Mouse (Mus musculus): ENCODE measurements around the gene Tnrc6b. TPM values are rescaled to one million over a fixed set of nuclear protein-coding genes. Genes with fewer than 3 reads are reported as not detected.

Tnrc6b gene
- polyA plus RNA-seq, 1 experiment, result 40.0 TPM

GRCm38 (mm10) chr15:80762621-80763020 lies 51.5 kb downstream of the Tnrc6b start:
- Histone ChIP-seq H3K4me1 (ENCODE audit: control insufficient read depth, insufficient read depth, low read length) (no peaks in the 10 kb centered on the region), H3K9ac (ENCODE audit: low read depth, poor library complexity, severe bottlenecking) (no peak overlapping the region), H3K9me3 (replicated peaks; ENCODE audit: control insufficient read depth, insufficient read depth, low read length, poor library complexity, severe bottlenecking) (no peaks in the 10 kb centered on the region), H3K27me3 (ENCODE audit: control insufficient read depth, insufficient read depth, low read length, poor library complexity, severe bottlenecking) (no peaks in the 10 kb centered on the region; the same call in 1 of the 2 replicates), H3K36me3 (ENCODE audit: control insufficient read depth, insufficient read depth, low read length, poor library complexity, severe bottlenecking) (no peaks in the 10 kb centered on the region), H3K27ac (ENCODE audit: insufficient read depth, low read length) (no peak overlapping the region), H3K4me3 (ENCODE audit: low read depth, low read length) (no peak overlapping the region)
- TF ChIP-seq EP300 (IDR thresholded peaks at IDR 0.05; ENCODE audit: insufficient read depth, low read depth, low read length) (no peak), POLR2A (IDR thresholded peaks at IDR 0.05; ENCODE audit: insufficient read depth, low read length) (no peak), CTCF (IDR thresholded peaks at IDR 0.05; ENCODE audit: low read depth, low read length) (no peak)

GRCm38 (mm10) chr15:80764666-80765065 lies 53.6 kb downstream of the Tnrc6b start:
- Histone ChIP-seq H3K9ac (ENCODE audit: low read depth, poor library complexity, severe bottlenecking) (no peak overlapping the region), H3K4me1 (ENCODE audit: control insufficient read depth, insufficient read depth, low read length) (no peaks in the 10 kb centered on the region), H3K4me3 (ENCODE audit: low read depth, low read length) (no peak overlapping the region), H3K9me3 (replicated peaks; ENCODE audit: control insufficient read depth, insufficient read depth, low read length, poor library complexity, severe bottlenecking) (no peaks in the 10 kb centered on the region), H3K27me3 (ENCODE audit: control insufficient read depth, insufficient read depth, low read length, poor library complexity, severe bottlenecking) (no peaks in the 10 kb centered on the region; the same call in 1 of the 2 replicates), H3K36me3 (ENCODE audit: control insufficient read depth, insufficient read depth, low read length, poor library complexity, severe bottlenecking) (no peaks in the 10 kb centered on the region), H3K27ac (ENCODE audit: insufficient read depth, low read length) (no peak overlapping the region)
- TF ChIP-seq CTCF (IDR thresholded peaks at IDR 0.05; ENCODE audit: low read depth, low read length) (no peak), POLR2A (IDR thresholded peaks at IDR 0.05; ENCODE audit: insufficient read depth, low read length) (no peak), EP300 (IDR thresholded peaks at IDR 0.05; ENCODE audit: insufficient read depth, low read depth, low read length) (no peak)

- Histone ChIP-seq H3K4me1 (ENCODE audit: control insufficient read depth, insufficient read depth, low read length) (no peaks in the 10 kb centered on the region), H3K36me3 (ENCODE audit: control insufficient read depth, insufficient read depth, low read length, poor library complexity, severe bottlenecking) (no peaks in the 10 kb centered on the region), H3K9ac (ENCODE audit: low read depth, poor library complexity, severe bottlenecking) (no peak overlapping the region), H3K4me3 (ENCODE audit: low read depth, low read length) (no peak overlapping the region), H3K27me3 (ENCODE audit: control insufficient read depth, insufficient read depth, low read length, poor library complexity, severe bottlenecking) (no peaks in the 10 kb centered on the region; the same call in 1 of the 2 replicates), H3K27ac (ENCODE audit: insufficient read depth, low read length) (no peak overlapping the region), H3K9me3 (replicated peaks; ENCODE audit: control insufficient read depth, insufficient read depth, low read length, poor library complexity, severe bottlenecking) (no peaks in the 10 kb centered on the region)
- TF ChIP-seq POLR2A (IDR thresholded peaks at IDR 0.05; ENCODE audit: insufficient read depth, low read length), result no peak
- TF ChIP-seq CTCF (IDR thresholded peaks at IDR 0.05; ENCODE audit: low read depth, low read length), result no peak
- no peak for TF ChIP-seq EP300 (IDR thresholded peaks at IDR 0.05; ENCODE audit: insufficient read depth, low read depth, low read length)
Measured at GRCm38 (mm10) chr15:80765381-80765780, 54.3 kb downstream of the Tnrc6b start.

DNA sequence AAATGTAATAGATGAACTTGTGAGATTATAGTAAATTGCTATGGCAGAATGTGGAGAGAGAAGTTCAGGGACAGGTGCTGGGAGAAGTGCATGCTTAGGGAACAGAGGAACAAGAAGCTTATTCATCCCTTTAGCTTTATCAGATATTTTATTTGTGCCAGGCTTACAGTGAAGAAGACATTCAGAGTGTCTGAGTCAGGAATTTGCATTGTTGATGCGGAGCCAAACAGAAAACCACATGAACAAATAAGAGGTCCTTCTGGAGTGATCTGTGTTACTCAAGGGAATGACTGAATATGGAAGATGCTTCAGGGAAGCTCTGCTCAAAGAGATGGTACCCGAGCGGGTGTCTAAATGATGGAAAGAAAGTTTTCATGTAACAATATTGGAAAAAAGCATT lies 57.1 kb downstream of the Tnrc6b start:
- Histone ChIP-seq H3K4me1 (ENCODE audit: control insufficient read depth, insufficient read depth, low read length) (no peaks in the 10 kb centered on the region), H3K9me3 (replicated peaks; ENCODE audit: control insufficient read depth, insufficient read depth, low read length, poor library complexity, severe bottlenecking) (no peaks in the 10 kb centered on the region), H3K27me3 (ENCODE audit: control insufficient read depth, insufficient read depth, low read length, poor library complexity, severe bottlenecking) (no peaks in the 10 kb centered on the region; the same call in 1 of the 2 replicates), H3K9ac (ENCODE audit: low read depth, poor library complexity, severe bottlenecking) (no peak overlapping the region), H3K36me3 (ENCODE audit: control insufficient read depth, insufficient read depth, low read length, poor library complexity, severe bottlenecking) (no peaks in the 10 kb centered on the region), H3K4me3 (ENCODE audit: low read depth, low read length) (no peak overlapping the region), H3K27ac (ENCODE audit: insufficient read depth, low read length) (no peak overlapping the region)
- TF ChIP-seq CTCF (IDR thresholded peaks at IDR 0.05; ENCODE audit: low read depth, low read length), result no peak
- TF ChIP-seq POLR2A (IDR thresholded peaks at IDR 0.05; ENCODE audit: insufficient read depth, low read length), result no peak
- TF ChIP-seq EP300 (IDR thresholded peaks at IDR 0.05; ENCODE audit: insufficient read depth, low read depth, low read length), result no peak

DNA sequence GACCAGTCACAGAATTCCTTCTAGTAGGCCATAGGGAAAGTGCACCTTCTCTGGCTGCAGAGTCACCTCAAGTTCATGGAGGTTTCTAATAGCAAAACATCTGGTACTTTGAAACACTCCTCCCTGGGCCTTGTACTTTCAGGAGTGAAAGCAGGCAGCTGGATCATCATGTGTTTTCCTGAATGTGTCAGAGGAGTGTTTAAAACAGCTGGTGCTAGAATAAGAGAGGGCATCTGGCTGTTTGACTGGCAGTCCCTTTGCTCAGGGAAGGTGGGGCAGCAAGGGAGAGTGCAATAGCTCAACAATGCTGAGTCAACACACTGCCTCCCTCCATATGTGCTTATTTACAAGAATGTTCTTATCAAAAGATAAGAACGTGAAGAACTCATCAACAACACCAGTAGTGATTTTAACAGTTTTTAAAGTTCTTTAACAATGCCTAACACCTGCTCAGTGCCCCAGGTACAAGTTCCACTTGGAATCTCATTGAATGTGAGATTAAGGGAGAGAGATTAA lies 60.9 kb downstream of the Tnrc6b start:
- no peaks in the 10 kb centered on the region for H3K27me3 ChIP-seq (ENCODE audit: control insufficient read depth, insufficient read depth, low read length, poor library complexity, severe bottlenecking)
- no peaks in the 10 kb centered on the region for H3K4me1 ChIP-seq (ENCODE audit: control insufficient read depth, insufficient read depth, low read length)

DNA sequence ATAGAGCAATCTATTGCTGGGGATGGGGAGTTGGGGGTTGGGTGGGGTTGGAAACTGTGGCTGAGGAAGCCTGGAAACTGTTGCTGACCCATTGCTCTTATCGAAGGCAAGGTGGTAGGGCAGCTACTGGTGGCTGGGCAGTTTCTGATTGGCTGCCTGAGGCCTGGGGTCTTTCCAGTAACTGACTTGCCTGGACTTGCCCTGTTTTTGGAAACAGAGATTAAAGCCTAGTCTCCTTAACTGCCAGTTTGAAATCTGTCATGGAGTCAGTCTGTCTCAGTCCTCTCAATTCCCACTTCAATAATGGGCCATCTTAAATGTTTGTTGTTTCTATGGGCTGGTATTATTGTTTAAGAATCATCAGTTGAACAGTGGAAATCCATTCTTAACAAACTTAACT lies 63.6 kb downstream of the Tnrc6b start:
- Histone ChIP-seq H3K4me1 (ENCODE audit: control insufficient read depth, insufficient read depth, low read length) (no peaks in the 10 kb centered on the region), H3K27me3 (ENCODE audit: control insufficient read depth, insufficient read depth, low read length, poor library complexity, severe bottlenecking) (no peaks in the 10 kb centered on the region), H3K9me3 (replicated peaks; ENCODE audit: control insufficient read depth, insufficient read depth, low read length, poor library complexity, severe bottlenecking) (peaks cover 25% of the 10 kb centered on the region; the same call in 1 of the 2 replicates), H3K36me3 (ENCODE audit: control insufficient read depth, insufficient read depth, low read length, poor library complexity, severe bottlenecking) (no peaks in the 10 kb centered on the region), H3K4me3 (ENCODE audit: low read depth, low read length) (no peak overlapping the region), H3K9ac (ENCODE audit: low read depth, poor library complexity, severe bottlenecking) (no peak overlapping the region), H3K27ac (ENCODE audit: insufficient read depth, low read length) (no peak overlapping the region)
- no peak for TF ChIP-seq EP300 (IDR thresholded peaks at IDR 0.05; ENCODE audit: insufficient read depth, low read depth, low read length)
- TF ChIP-seq CTCF (IDR thresholded peaks at IDR 0.05; ENCODE audit: low read depth, low read length), result no peak
- no peak for TF ChIP-seq POLR2A (IDR thresholded peaks at IDR 0.05; ENCODE audit: insufficient read depth, low read length)

More for the DNA sequence above, 60.9 kb downstream of the Tnrc6b start:
- H3K36me3 ChIP-seq (ENCODE audit: control insufficient read depth, insufficient read depth, low read length, poor library complexity, severe bottlenecking), result no peaks in the 10 kb centered on the region
- H3K9me3 ChIP-seq (replicated peaks; ENCODE audit: control insufficient read depth, insufficient read depth, low read length, poor library complexity, severe bottlenecking), result peaks cover 11% of the 10 kb centered on the region; the same call in 1 of the 2 replicates
- no peak overlapping the region for H3K9ac ChIP-seq (ENCODE audit: low read depth, poor library complexity, severe bottlenecking)
- TF ChIP-seq POLR2A (IDR thresholded peaks at IDR 0.05; ENCODE audit: insufficient read depth, low read length) (no peak), EP300 (IDR thresholded peaks at IDR 0.05; ENCODE audit: insufficient read depth, low read depth, low read length) (no peak), CTCF (IDR thresholded peaks at IDR 0.05; ENCODE audit: low read depth, low read length) (no peak)
- H3K4me3 ChIP-seq (ENCODE audit: low read depth, low read length), result no peak overlapping the region
- H3K27ac ChIP-seq (ENCODE audit: insufficient read depth, low read length), result no peak overlapping the region

Data from ES-Bruce4 (cell line).